Mouse (Mus musculus) midbrain, embryonic 11.5 days (tissue): Measurements from ENCODE around the gene Tmem132a. TPM values are rescaled to one million over a fixed set of nuclear protein-coding genes. Genes with fewer than 3 reads are reported as not detected.

ENCODE experiments used
- ATAC-seq: fragments of 200-750 bp; cut with Nextera tagmentation; 2 replicates; pipeline ENCODE4 v1.8.0; 2017; ENCODE audit warnings: moderate TSS enrichment, moderate library complexity; ENCODE audit not compliant: low FRiP score
- DNase-seq: peaks from one replicate; pipeline ENCODE4 v3.0.0; 2015; ENCODE audit warnings: low spot score; ENCODE audit errors: missing footprints
- H3K27ac ChIP-seq: fragments of 300-500 bp; sonication (generic); 2 replicates; pipeline ENCODE4 v1.5.1; 2014; ENCODE audit warnings: low read depth, low read length
- H3K27me3 ChIP-seq: fragments of 300-500 bp; sonication (generic); 2 replicates; pipeline ENCODE4 v1.6.1; 2014; ENCODE audit warnings: mild to moderate bottlenecking, low read length, moderate library complexity, mixed read lengths; ENCODE audit not compliant: control insufficient read depth, insufficient read depth
- H3K36me3 ChIP-seq: fragments of 300-500 bp; sonication (generic); 2 replicates; pipeline ENCODE4 v1.6.1; 2014; ENCODE audit warnings: mild to moderate bottlenecking, low read length, moderate library complexity, mixed read lengths; ENCODE audit not compliant: control insufficient read depth, insufficient read depth
- H3K4me1 ChIP-seq: fragments of 300-500 bp; sonication (generic); 2 replicates; pipeline ENCODE4 v1.6.1; 2014; ENCODE audit warnings: low read length; ENCODE audit not compliant: control insufficient read depth, insufficient read depth
- H3K4me2 ChIP-seq: fragments of 300-500 bp; sonication (generic); 2 replicates; pipeline ENCODE4 v1.6.1; 2014; ENCODE audit warnings: mild to moderate bottlenecking, moderate library complexity
- H3K4me3 ChIP-seq: fragments of 300-500 bp; sonication (generic); 2 replicates; pipeline ENCODE4 v1.5.1; 2014; ENCODE audit warnings: low read depth, low read length
- H3K9ac ChIP-seq: fragments of 300-500 bp; sonication (generic); 2 replicates; pipeline ENCODE4 v1.6.1; 2014; ENCODE audit warnings: low read length
- H3K9me3 ChIP-seq: fragments of 300-500 bp; sonication (generic); 2 replicates; pipeline ENCODE4 v1.6.1; 2016; ENCODE audit warnings: low read length; ENCODE audit not compliant: control insufficient read depth
- WGBS: fragments of 180-500 bp; shearing (Covaris S2); extraction: QIAGEN DNeasy Blood & Tissue Kit; methylation state at CpG from one replicate; pipeline ENCODE4 v1.1.7; 2014; 5-methylcytosine and 5-hydroxymethylcytosine counted together
- polyA plus RNA-seq: library from polyadenylated mRNA; unstranded; fragments of >200 nt; fragmentation: Nextera tagmentation; extraction: Ambion mirVana; gene quantifications from 2 replicates; pipeline ENCODE4 v1.2.1, GENCODE M21; 2014

Gene Tmem132a
- polyA plus RNA-seq, 1 experiment from 2014 or later, result 58.3 TPM

DNA sequence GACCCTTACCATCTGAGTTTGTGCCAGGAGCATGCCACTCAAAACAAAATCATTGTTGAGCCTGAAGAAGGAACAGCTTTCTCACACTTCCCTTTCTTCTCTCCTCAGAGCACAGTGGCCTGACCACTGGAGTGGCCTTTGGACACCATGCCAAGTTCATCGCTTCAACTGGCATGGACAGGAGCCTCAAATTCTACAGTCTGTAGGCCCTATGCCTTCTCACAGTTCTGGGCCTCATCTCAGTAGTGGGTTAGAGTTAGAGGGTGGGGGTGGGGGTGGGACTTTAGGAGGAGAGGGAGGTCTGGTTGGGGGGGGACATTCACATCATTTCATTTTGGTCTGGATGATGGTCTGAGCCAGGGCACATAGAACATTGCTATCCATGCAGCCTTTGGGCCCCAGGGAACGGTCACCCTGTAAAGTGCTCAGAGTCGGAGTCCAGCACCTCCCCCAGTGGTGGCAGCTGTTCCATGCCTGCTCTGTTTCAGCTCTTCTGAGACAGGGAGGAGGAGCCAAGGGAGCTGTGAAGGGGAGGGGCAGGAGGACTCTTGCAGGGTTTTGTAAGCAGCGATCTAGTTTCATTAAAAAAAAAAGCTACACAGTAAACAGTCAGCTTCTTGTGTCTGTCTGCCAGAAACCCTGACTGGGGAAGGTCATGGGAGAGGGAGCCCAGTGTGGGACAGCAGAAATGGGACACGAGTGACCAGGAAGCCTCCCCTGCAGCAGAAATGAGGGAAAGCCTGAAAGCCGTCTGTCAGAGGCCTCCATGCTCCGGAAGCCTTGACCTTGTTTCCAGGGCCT lies 35.4 kb upstream of the Tmem132a start:
- Histone ChIP-seq H3K4me2 (no peak overlapping the region), H3K27ac (no peak overlapping the region), H3K4me1 (no peaks in the 10 kb centered on the region), H3K4me3 (no peak overlapping the region), H3K27me3 (no peaks in the 10 kb centered on the region), H3K9me3 (no peaks in the 10 kb centered on the region), H3K9ac (no peak overlapping the region), H3K36me3 (peaks cover 37% of the 10 kb centered on the region)
- DNase-seq, result no peak
- ATAC-seq, result no peak
- 76% methylated on average over 7 of the region's 7 CpGs for WGBS

DNA sequence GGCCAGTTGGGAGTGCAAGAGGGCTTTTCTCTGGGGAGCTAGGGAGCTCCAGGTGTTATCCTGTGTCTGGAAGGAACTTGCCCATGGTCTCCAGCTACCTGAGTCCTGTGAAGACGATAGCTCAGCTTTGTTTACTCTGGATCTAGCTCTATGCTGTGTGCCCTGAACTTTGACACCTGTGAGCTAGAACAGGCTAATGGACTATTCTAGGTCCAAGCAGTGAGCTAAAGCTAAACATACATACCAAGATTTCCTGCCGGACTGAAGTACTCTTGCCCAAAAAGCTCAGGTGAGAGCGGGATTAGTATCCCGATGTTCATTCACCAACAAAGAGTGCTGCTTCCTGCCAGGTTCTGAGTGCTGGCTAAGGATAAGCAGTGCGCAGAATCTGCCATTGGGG lies 34.8 kb upstream of the Tmem132a start:
- no peak overlapping the region for H3K4me2 ChIP-seq
- ATAC-seq, result no peak
- no peaks in the 10 kb centered on the region for H3K9me3 ChIP-seq
- WGBS, result 97% methylated on average over 5 of the region's 5 CpGs
- peaks cover 37% of the 10 kb centered on the region for H3K36me3 ChIP-seq
- H3K27me3 ChIP-seq, result no peaks in the 10 kb centered on the region
- no peak overlapping the region for H3K27ac ChIP-seq
- no peak overlapping the region for H3K9ac ChIP-seq
- H3K4me3 ChIP-seq, result no peak overlapping the region
- no peak for DNase-seq
- H3K4me1 ChIP-seq, result no peaks in the 10 kb centered on the region

DNA sequence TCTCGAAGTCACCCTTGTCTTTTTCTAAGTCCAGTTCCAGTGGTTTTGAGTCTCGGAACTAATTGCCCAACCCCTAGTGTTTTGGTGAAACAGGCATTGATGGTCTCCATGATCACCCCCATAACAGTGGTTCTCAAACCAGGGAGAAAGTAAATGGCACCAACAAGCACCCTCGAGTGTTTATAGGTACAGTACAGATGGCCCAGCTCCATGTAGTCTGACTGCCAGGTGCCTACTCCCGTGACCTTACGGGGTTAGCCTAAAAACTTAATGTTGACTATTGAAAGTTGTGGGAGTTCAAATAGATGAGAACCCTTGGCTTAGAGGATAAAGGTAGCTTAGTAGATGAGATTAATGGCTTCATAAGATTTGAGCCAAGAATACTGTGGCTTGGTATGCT lies 31.3 kb upstream of the Tmem132a start:
- WGBS, result 95% methylated on average over 5 of the region's 5 CpGs
- Histone ChIP-seq H3K9ac (no peak overlapping the region), H3K36me3 (peaks cover 36% of the 10 kb centered on the region), H3K27ac (no peak overlapping the region), H3K4me2 (no peak overlapping the region), H3K4me3 (no peak overlapping the region), H3K9me3 (no peaks in the 10 kb centered on the region), H3K27me3 (no peaks in the 10 kb centered on the region), H3K4me1 (peaks cover 9% of the 10 kb centered on the region)
- DNase-seq (peak; percentile 66), ATAC-seq (no peak)

DNA sequence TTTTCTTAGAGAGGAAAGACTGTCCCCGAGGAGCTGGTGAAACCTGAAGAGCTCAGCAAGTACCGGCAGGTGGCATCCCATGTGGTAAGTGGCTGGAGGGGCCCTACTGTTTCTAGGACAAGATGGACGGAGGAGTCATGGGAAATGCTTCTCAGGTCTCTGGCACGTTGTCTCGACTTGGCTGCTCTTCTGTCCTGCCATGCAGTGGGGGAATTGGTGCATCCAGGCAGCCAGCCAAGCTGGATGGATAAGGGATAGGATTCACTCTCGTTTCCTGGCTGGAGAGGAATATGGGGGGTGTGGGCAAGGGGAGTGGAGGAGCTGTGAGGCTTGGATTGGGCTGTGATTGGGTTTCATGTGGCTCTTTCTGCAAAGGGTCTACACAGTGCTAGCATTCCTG lies 30.6 kb upstream of the Tmem132a start:
- Histone ChIP-seq H3K4me3 (no peak overlapping the region), H3K36me3 (peaks cover 36% of the 10 kb centered on the region), H3K27ac (no peak overlapping the region), H3K4me2 (no peak overlapping the region), H3K9me3 (no peaks in the 10 kb centered on the region), H3K27me3 (no peaks in the 10 kb centered on the region), H3K4me1 (peaks cover 11% of the 10 kb centered on the region), H3K9ac (no peak overlapping the region)
- WGBS, result 89% methylated on average over 6 of the region's 6 CpGs
- ATAC-seq, result no peak
- peak; percentile 51 for DNase-seq

DNA sequence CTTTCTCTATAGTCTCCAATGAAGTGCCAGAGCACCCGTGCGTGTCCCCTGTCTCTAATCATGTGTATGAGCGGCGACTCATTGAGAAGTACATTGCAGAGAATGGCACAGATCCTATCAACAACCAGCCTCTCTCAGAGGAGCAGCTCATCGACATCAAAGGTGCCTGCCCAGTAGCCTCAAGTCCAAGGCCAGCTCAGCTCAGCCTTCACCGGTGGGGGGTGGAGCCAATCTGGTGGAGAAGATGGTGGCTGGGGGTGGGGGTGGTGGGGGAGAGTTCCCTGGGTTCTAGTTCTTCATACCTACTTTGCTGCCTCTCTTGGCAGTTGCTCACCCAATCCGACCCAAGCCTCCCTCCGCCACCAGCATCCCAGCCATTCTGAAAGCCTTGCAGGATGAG lies 27.8 kb upstream of the Tmem132a start:
- Histone ChIP-seq H3K9ac (no peak overlapping the region), H3K4me2 (no peak overlapping the region), H3K36me3 (peaks cover 17% of the 10 kb centered on the region), H3K4me3 (no peak overlapping the region), H3K27ac (no peak overlapping the region), H3K27me3 (no peaks in the 10 kb centered on the region), H3K4me1 (peaks cover 11% of the 10 kb centered on the region), H3K9me3 (no peaks in the 10 kb centered on the region)
- 90% methylated on average over 8 of the region's 8 CpGs for WGBS
- ATAC-seq (no peak), DNase-seq (peak; percentile 14)

DNA sequence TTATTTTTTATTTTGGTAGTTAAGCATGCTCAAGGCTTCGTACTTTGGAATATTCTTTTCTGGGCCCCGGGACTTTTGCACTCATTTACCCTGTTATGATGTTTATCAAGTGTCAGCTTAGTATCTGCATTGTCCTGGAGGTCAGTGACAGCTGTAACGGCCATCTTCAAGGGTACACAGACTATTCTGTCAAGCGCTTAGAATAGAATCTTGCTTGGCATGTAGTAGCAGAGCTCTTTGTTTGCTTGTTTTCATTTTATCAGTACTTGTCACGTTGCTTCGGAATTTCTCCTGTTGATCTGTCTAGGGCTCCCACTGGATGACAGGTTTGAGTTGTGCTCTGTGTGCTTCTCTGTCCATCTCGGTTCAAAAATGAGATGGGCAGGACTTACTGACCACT lies 27.1 kb upstream of the Tmem132a start:
- H3K27ac ChIP-seq, result no peak overlapping the region
- no peaks in the 10 kb centered on the region for H3K9me3 ChIP-seq
- peaks cover 15% of the 10 kb centered on the region for H3K36me3 ChIP-seq
- peak overlapping the region; percentile 75 for H3K4me2 ChIP-seq
- H3K4me1 ChIP-seq, result peaks cover 11% of the 10 kb centered on the region
- WGBS, result 88% methylated on average over 7 of the region's 7 CpGs
- no peaks in the 10 kb centered on the region for H3K27me3 ChIP-seq
- peak overlapping the region; percentile 88; the same call in 1 of the 2 replicates for H3K4me3 ChIP-seq
- DNase-seq (no peak), ATAC-seq (no peak)
- peak overlapping the region; percentile 91; the same call in 1 of the 2 replicates for H3K9ac ChIP-seq

DNA sequence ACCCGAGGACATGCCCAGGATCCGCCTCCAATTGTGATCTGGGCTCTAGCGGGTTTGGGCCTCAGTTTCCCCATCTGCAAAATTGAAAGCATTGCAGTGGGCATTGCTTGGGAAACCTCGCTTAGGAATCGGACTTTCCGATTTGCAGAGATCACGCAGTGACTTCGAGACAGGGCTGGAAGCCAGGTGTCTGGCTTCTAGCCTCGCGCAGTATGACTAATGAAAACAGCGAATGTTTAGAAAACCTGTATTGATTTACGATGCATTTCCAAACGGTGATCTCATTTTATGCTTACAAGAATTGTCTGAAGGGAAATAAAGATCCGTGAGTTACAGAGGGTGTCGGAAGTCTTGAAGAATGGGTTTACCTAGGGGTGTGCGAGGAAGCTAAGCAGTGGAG lies 26.0 kb upstream of the Tmem132a start:
- DNase-seq, result peak; percentile 91
- peaks cover 7% of the 10 kb centered on the region for H3K36me3 ChIP-seq
- no peak for ATAC-seq

DNA sequence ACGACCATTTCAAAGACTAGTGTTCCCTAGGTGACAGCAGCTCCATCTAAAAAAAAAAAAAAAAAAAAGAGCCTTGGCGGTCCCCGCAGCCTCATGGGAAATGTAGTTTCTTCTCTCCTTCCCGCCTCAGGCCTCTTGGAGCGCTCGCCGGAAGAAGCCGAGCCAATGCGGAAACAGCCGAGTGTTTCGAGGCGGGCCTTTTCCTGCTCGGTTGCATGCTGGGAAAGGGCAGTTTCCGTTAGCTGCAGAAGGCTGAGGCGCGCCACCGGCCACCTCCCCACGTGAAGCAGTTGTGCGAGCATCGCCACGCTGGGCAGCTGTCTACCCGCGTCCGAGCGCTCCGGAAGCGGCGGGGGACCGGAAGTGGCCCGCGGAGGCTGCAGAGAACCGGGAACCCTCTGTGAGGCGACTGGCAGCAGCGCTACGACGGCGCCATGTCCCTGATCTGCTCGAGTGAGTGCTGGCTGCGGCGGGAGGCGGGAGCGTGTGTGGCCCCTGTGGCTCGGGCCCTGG lies 25.3 kb upstream of the Tmem132a start, which contains the start of gene Prpf19:
Prpf19 (plus strand) TSS at position 216 of the 513 bp plus-strand sequence.
- under 1% methylated on average over 43 of the region's 43 CpGs for WGBS
- Histone ChIP-seq H3K27me3 (no peaks in the 10 kb centered on the region), H3K36me3 (peaks cover 2% of the 10 kb centered on the region; the same call in 1 of the 2 replicates), H3K4me2 (peak within 1 kb of the TSS; percentile 75), H3K27ac (peak within 1 kb of the TSS; percentile 74), H3K4me3 (peak within 1 kb of the TSS; percentile 88), H3K9ac (peak within 1 kb of the TSS; percentile 91), H3K4me1 (peaks cover 11% of the 10 kb centered on the region), H3K9me3 (no peaks in the 10 kb centered on the region)
- peak; percentile 97 for ATAC-seq
- peak; percentile 100 for DNase-seq

More for the DNA sequence above, 26.0 kb upstream of the Tmem132a start:
- Histone ChIP-seq H3K9me3 (no peaks in the 10 kb centered on the region), H3K27me3 (no peaks in the 10 kb centered on the region), H3K4me1 (peaks cover 11% of the 10 kb centered on the region), H3K9ac (peak overlapping the region; percentile 91), H3K4me3 (peak overlapping the region; percentile 88), H3K4me2 (peak overlapping the region; percentile 75), H3K27ac (peak overlapping the region; percentile 74)
- WGBS, result 3% methylated on average over 16 of the region's 16 CpGs

DNA sequence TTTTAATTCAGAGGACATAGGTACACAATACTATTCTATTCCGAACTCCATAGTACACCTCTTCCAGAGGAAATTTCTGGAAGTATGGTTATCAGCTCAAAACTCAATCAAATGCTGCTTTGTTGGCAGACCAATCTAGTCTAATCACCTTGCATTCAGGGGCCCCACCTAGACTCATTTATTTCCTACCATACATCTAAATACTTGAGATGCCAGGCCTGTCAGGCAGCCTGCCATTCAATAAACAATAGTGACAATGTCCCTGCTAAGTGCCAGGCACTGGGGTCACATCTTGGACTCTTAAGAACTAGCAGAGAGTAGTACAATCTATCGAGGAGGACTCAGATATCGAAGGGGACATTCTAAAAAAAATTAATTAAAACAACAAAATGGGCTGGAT lies 22.5 kb upstream of the Tmem132a start:
- Histone ChIP-seq H3K9ac (no peak overlapping the region), H3K4me1 (peaks cover 10% of the 10 kb centered on the region), H3K4me3 (no peak overlapping the region), H3K4me2 (no peak overlapping the region), H3K27me3 (no peaks in the 10 kb centered on the region), H3K36me3 (no peaks in the 10 kb centered on the region), H3K27ac (no peak overlapping the region), H3K9me3 (no peaks in the 10 kb centered on the region)
- WGBS, result 91% methylated on average over 3 of the region's 3 CpGs
- ATAC-seq, result no peak
- DNase-seq, result peak; percentile 61
